ENCODE assay signal across 24 mouse cellular contexts in genomic region chr13:106808821-106809220, GRCm38 (mm10).
DNase-seq lines count a peak whose midpoint lies in the region; ATAC-seq and TF ChIP-seq lines count a peak whose summit lies in the region.
"Had no signal": no experiment of that assay in that cellular context is flagged by ENCODE, and none has a peak within 500 bp of the region (broad histone marks: within the 10 kb centered on the region; RNA-seq: fewer than 3 reads in every experiment).

No protein-coding gene starts in this region.

- no peaks in the 10 kb centered on the region for H3K4me1 ChIP-seq in forebrain, postnatal 0 days (ENCODE audit: insufficient read depth)
- no peaks in the 10 kb centered on the region for H3K4me1 ChIP-seq in forebrain, embryonic 12.5 days
- H3K4me1 ChIP-seq in midbrain, embryonic 11.5 days (ENCODE audit: control insufficient read depth, insufficient read depth, low read length): no peaks in the 10 kb centered on the region
- no peaks in the 10 kb centered on the region for H3K4me1 ChIP-seq in midbrain, embryonic 14.5 days (ENCODE audit: control insufficient read depth, insufficient read depth, low read length)
- H3K4me1 ChIP-seq: forebrain, embryonic 10.5 days; heart, embryonic 12.5 days; heart, embryonic 15.5 days had no signal

- no peak for TF ChIP-seq CTCF in forebrain, postnatal 0 days (IDR thresholded peaks at IDR 0.05; ENCODE audit: low read depth)

- H3K27ac ChIP-seq in forebrain, postnatal 0 days (ENCODE audit: low read depth, low read length): no peak overlapping the region
- H3K27ac ChIP-seq in forebrain, embryonic 12.5 days: no peak overlapping the region
- no peak overlapping the region for H3K27ac ChIP-seq in midbrain, embryonic 11.5 days (ENCODE audit: low read depth, low read length)
- no peak overlapping the region for H3K27ac ChIP-seq in midbrain, embryonic 14.5 days (replicated peaks; ENCODE audit: low read depth, low read length)
- H3K27ac ChIP-seq: forebrain, embryonic 10.5 days; gastrocnemius, adult 2 months; heart, embryonic 15.5 days; hindbrain, embryonic 14.5 days; hindbrain, postnatal 0 days had no signal

- ATAC-seq in forebrain, postnatal 0 days: peak; percentile 23; the same call in 1 of the 2 replicates
- no peak for ATAC-seq in forebrain, embryonic 12.5 days (ENCODE audit: low FRiP score)
- no peak for ATAC-seq in midbrain, embryonic 11.5 days (ENCODE audit: low FRiP score)
- ATAC-seq in midbrain, embryonic 14.5 days (ENCODE audit: low FRiP score, low TSS enrichment): no peak; the same call in 1 of the 2 replicates
- ATAC-seq: activated CD4-positive, CD25-positive, alpha-beta regulatory T cell, adult 4 months; forebrain, embryonic 14.5 days; hindbrain, postnatal 0 days; inflammation-experienced regulatory T-cells, adult 6 months had no signal

- DNase-seq in forebrain, postnatal 0 days: no peak
- peak; percentile 26 for DNase-seq in layer of hippocampus, adult 11-12 months (ENCODE audit: low spot score)
- DNase-seq in layer of hippocampus, adult 9-10 months (ENCODE audit: low spot score): no peak
- peak; percentile 71 for DNase-seq in midbrain, embryonic 11.5 days (ENCODE audit: low spot score, missing footprints)
- no peak for DNase-seq in midbrain, embryonic 14.5 days
- DNase-seq: adrenal gland, adult 8-10 months; adrenal gland, postnatal 25 days; cerebellum, adult 18-20 months; cerebellum, adult 9-10 months; cerebellum, postnatal 14 days; gastrocnemius, adult 2 months; gastrocnemius, postnatal 14 days; heart, adult 18-20 months; heart, postnatal 10 days; heart, postnatal 4 days had no signal

- H3K27me3 ChIP-seq in forebrain, postnatal 0 days (ENCODE audit: insufficient read depth, low read length): no peaks in the 10 kb centered on the region
- no peaks in the 10 kb centered on the region for H3K27me3 ChIP-seq in forebrain, embryonic 12.5 days
- no peaks in the 10 kb centered on the region for H3K27me3 ChIP-seq in midbrain, embryonic 11.5 days (ENCODE audit: control insufficient read depth, insufficient read depth, low read length)
- H3K27me3 ChIP-seq in midbrain, embryonic 14.5 days (ENCODE audit: control insufficient read depth, insufficient read depth, low read length): no peaks in the 10 kb centered on the region
- H3K27me3 ChIP-seq: heart, embryonic 12.5 days; heart, embryonic 15.5 days had no signal

- H3K4me2 ChIP-seq in forebrain, postnatal 0 days (ENCODE audit: low read depth): no peak overlapping the region
- no peak overlapping the region for H3K4me2 ChIP-seq in forebrain, embryonic 12.5 days
- H3K4me2 ChIP-seq in midbrain, embryonic 11.5 days: no peak overlapping the region
- no peak overlapping the region for H3K4me2 ChIP-seq in midbrain, embryonic 14.5 days (ENCODE audit: low read length)
- H3K4me2 ChIP-seq: heart, embryonic 12.5 days; heart, embryonic 15.5 days; hindbrain, embryonic 14.5 days had no signal

- H3K9ac ChIP-seq in forebrain, postnatal 0 days: no peak overlapping the region
- no peak overlapping the region for H3K9ac ChIP-seq in forebrain, embryonic 12.5 days
- no peak overlapping the region for H3K9ac ChIP-seq in midbrain, embryonic 11.5 days (ENCODE audit: low read length)
- no peak overlapping the region for H3K9ac ChIP-seq in midbrain, embryonic 14.5 days (replicated peaks; ENCODE audit: low read length)
- H3K9ac ChIP-seq: heart, embryonic 12.5 days; heart, embryonic 15.5 days; hindbrain, embryonic 14.5 days had no signal

- no peak overlapping the region for H3K4me3 ChIP-seq in forebrain, postnatal 0 days (ENCODE audit: low read depth, low read length)
- H3K4me3 ChIP-seq in forebrain, embryonic 12.5 days (replicated peaks): no peak overlapping the region
- no peak overlapping the region for H3K4me3 ChIP-seq in midbrain, embryonic 11.5 days (ENCODE audit: low read depth, low read length)
- H3K4me3 ChIP-seq in midbrain, embryonic 14.5 days (replicated peaks; ENCODE audit: low read depth, low read length): no peak overlapping the region
- H3K4me3 ChIP-seq: forebrain, embryonic 10.5 days; gastrocnemius, adult 2 months; heart, embryonic 12.5 days; heart, embryonic 15.5 days had no signal

- H3K9me3 ChIP-seq in forebrain, postnatal 0 days (ENCODE audit: low read length): no peaks in the 10 kb centered on the region
- H3K9me3 ChIP-seq in forebrain, embryonic 12.5 days: no peaks in the 10 kb centered on the region
- H3K9me3 ChIP-seq in midbrain, embryonic 11.5 days (ENCODE audit: control insufficient read depth, low read length): no peaks in the 10 kb centered on the region
- H3K9me3 ChIP-seq in midbrain, embryonic 14.5 days (ENCODE audit: control insufficient read depth, low read length): no peaks in the 10 kb centered on the region
- H3K9me3 ChIP-seq: forebrain, embryonic 10.5 days; heart, embryonic 12.5 days; heart, embryonic 15.5 days had no signal

- 71% methylated on average over 6 of the region's 6 CpGs for WGBS in forebrain, postnatal 0 days
- 84% methylated on average over 6 of the region's 6 CpGs for WGBS in forebrain, embryonic 12.5 days
- 90% methylated on average over 6 of the region's 6 CpGs for WGBS in midbrain, embryonic 11.5 days
- WGBS in midbrain, embryonic 14.5 days: 87% methylated on average over 6 of the region's 6 CpGs

- H3K36me3 ChIP-seq in forebrain, postnatal 0 days (ENCODE audit: insufficient read depth): peaks cover 10% of the 10 kb centered on the region; the same call in 1 of the 2 replicates
- H3K36me3 ChIP-seq in forebrain, embryonic 12.5 days (replicated peaks): peaks cover 22% of the 10 kb centered on the region; the same call in 1 of the 2 replicates
- no peaks in the 10 kb centered on the region; the same call in 1 of the 2 replicates for H3K36me3 ChIP-seq in midbrain, embryonic 11.5 days (ENCODE audit: control insufficient read depth, insufficient read depth, low read length)
- 0 out of 2 replicates have a peak, but pooled peaks cover 8% of the 10 kb centered on the region for H3K36me3 ChIP-seq in midbrain, embryonic 14.5 days (ENCODE audit: control insufficient read depth, insufficient read depth, low read length)

Comparison
In these comparisons a context has a peak if more than half of its experiments do, and no peak if none do; other contexts are left out.
1. DNase-seq: peak in layer of hippocampus, adult 11-12 months (single experiment) and midbrain, embryonic 11.5 days (single experiment); none in forebrain, postnatal 0 days (single experiment), layer of hippocampus, adult 9-10 months (single experiment) and midbrain, embryonic 14.5 days (single experiment).